Mouse (Mus musculus) 416B (cell line): ENCODE measurements around the gene Myt1.
"Not testable (repeated sequence)": the region's sequence is repeated elsewhere in the genome, so short reads cannot be mapped to it uniquely, and the experiment has no call there.

Experiments used
- DNase-seq: peaks from one replicate; pipeline ENCODE4 v3.0.0; 2011; ENCODE audit warnings: low read depth

Myt1 gene

GRCm38 (mm10) chr2:181777715-181778114, 14.6 kb downstream of the Myt1 start:
- peak; percentile 57 for DNase-seq

GRCm38 (mm10) chr2:181781421-181781820, 18.3 kb downstream of the Myt1 start:
- no peak for DNase-seq

- no peak for DNase-seq
These were observed 24.7 kb downstream of the Myt1 start for GRCm38 (mm10) chr2:181787852-181788251.

- no peak for DNase-seq
These were observed 26.3 kb downstream of the Myt1 start for GRCm38 (mm10) chr2:181789396-181789795.

GRCm38 (mm10) chr2:181793186-181793585, 30.1 kb downstream of the Myt1 start:
- not testable (repeated sequence) for DNase-seq

GRCm38 (mm10) chr2:181795641-181796130, 32.6 kb downstream of the Myt1 start:
- DNase-seq = no peak

GRCm38 (mm10) chr2:181797672-181798071, 34.5 kb downstream of the Myt1 start:
- no peak for DNase-seq

- DNase-seq = peak; percentile 57
These were observed 66.0 kb downstream of the Myt1 start for GRCm38 (mm10) chr2:181829032-181829650.

GRCm38 (mm10) chr2:181832745-181833144, 69.6 kb downstream of the Myt1 start:
- DNase-seq = peak; percentile 48

- DNase-seq = peak; percentile 91
These were observed 74.5 kb downstream of the Myt1 start, which contains the start of gene Pcmtd2 for GRCm38 (mm10) chr2:181837372-181838292. Pcmtd2 (plus strand) TSS chr2:181837854.

- peak; percentile 29 for DNase-seq
These were observed 75.2 kb downstream of the Myt1 start for GRCm38 (mm10) chr2:181838293-181838680.

- no peak for DNase-seq
These were observed 82.7 kb downstream of the Myt1 start for GRCm38 (mm10) chr2:181845709-181846394.

- DNase-seq = peak; percentile 97
These were observed 100.8 kb downstream of the Myt1 start, which contains the start of gene Polr3k for GRCm38 (mm10) chr2:181863791-181864535. Polr3k (plus strand) TSS chr2:181864337.

GRCm38 (mm10) chr2:181864536-181864860, 101.4 kb downstream of the Myt1 start:
- DNase-seq = no peak

- peak; percentile 77 for DNase-seq
These were observed 103.8 kb downstream of the Myt1 start for GRCm38 (mm10) chr2:181866931-181867330.

GRCm38 (mm10) chr2:181871039-181871438, 107.9 kb downstream of the Myt1 start:
- no peak for DNase-seq
